Mouse (Mus musculus) spleen, adult 2 months (tissue): ENCODE measurements around the gene Pnn.

Experiments used
- CTCF ChIP-seq: fragments of 200-500 bp; IDR thresholded peaks from 2 replicates; pipeline ENCODE4 v1.5.1; 2011; ENCODE audit warnings: mild to moderate bottlenecking, inconsistent platforms; ENCODE audit not compliant: insufficient read depth, insufficient read length, insufficient replicate concordance; ENCODE audit errors: extremely low read depth
- POLR2A ChIP-seq: fragments of 200-500 bp; IDR thresholded peaks from 2 replicates; pipeline ENCODE4 v1.6.1; 2011; ENCODE audit warnings: low read depth, low read length, inconsistent platforms

GRCm38 (mm10) chr12:59093543-59093942, 26.9 kb downstream of the Pnn start:
- TF ChIP-seq CTCF (no peak), POLR2A (no peak)
